Comparison of ENCODE assay signal across 23 mouse cellular contexts in genomic region chr4:44623435-44623727, GRCm38 (mm10).
DNase-seq lines count a peak whose midpoint lies in the region; ATAC-seq and TF ChIP-seq lines count a peak whose summit lies in the region.
"Had no signal": no experiment of that assay in that cellular context is flagged by ENCODE, and none has a peak within 500 bp of the region (broad histone marks: within the 10 kb centered on the region; RNA-seq: fewer than 3 reads in every experiment).

No protein-coding gene starts in this region.

- peak overlapping the region; percentile 50 for H3K27ac ChIP-seq in hindbrain, embryonic 12.5 days
- H3K27ac ChIP-seq in hindbrain, postnatal 0 days = no peak overlapping the region
- H3K27ac ChIP-seq in hindbrain, embryonic 13.5 days = peak overlapping the region; percentile 77
- H3K27ac ChIP-seq in neural tube, embryonic 12.5 days = no peak overlapping the region
- H3K27ac ChIP-seq: forebrain, embryonic 10.5 days; forebrain, embryonic 13.5 days; heart, adult 2 months; heart, embryonic 10.5 days; heart, embryonic 13.5 days had no signal

- no peak for DNase-seq in hindbrain, postnatal 0 days (ENCODE audit: low spot score)
- no peak for DNase-seq in spleen, adult 18-20 months
- no peak for DNase-seq in cerebellum, postnatal 14 days
- DNase-seq in layer of hippocampus, adult 18-20 months (ENCODE audit: low spot score in 2 of 2) = no peak
- DNase-seq: adrenal gland, adult 2 months; adrenal gland, postnatal 14 days; B cell, adult 2 months; cerebellum, adult 11 months; cerebellum, adult 2 months; cerebellum, adult 9-11 months; gastrocnemius, postnatal 10 days; gastrocnemius, postnatal 36 days; heart, adult 2 months; heart, postnatal 14 days; heart, postnatal 4 days had no signal

- H3K4me3 ChIP-seq in hindbrain, embryonic 12.5 days = no peak overlapping the region
- no peak overlapping the region for H3K4me3 ChIP-seq in hindbrain, postnatal 0 days (ENCODE audit: low read length)
- H3K4me3 ChIP-seq in hindbrain, embryonic 13.5 days = no peak overlapping the region
- H3K4me3 ChIP-seq in neural tube, embryonic 12.5 days = no peak overlapping the region
- H3K4me3 ChIP-seq: forebrain, embryonic 10.5 days; forebrain, embryonic 13.5 days; heart, adult 2 months; heart, embryonic 10.5 days; heart, embryonic 13.5 days had no signal

- ATAC-seq in hindbrain, embryonic 12.5 days (ENCODE audit: low FRiP score) = peak; percentile 36
- no peak for ATAC-seq in hindbrain, postnatal 0 days
- ATAC-seq in hindbrain, embryonic 13.5 days (ENCODE audit: low FRiP score) = 0 out of 2 replicates have a peak, but pooled peaks have one; percentile 13
- ATAC-seq in neural tube, embryonic 12.5 days (ENCODE audit: low FRiP score, low read depth) = peak; percentile 62; the same call in 1 of the 2 replicates
- ATAC-seq: forebrain, embryonic 13.5 days; forebrain, embryonic 16.5 days had no signal

- 62% methylated on average over 5 of the region's 5 CpGs for WGBS in hindbrain, embryonic 12.5 days
- WGBS in hindbrain, postnatal 0 days = 63% methylated on average over 5 of the region's 5 CpGs
- WGBS in hindbrain, embryonic 13.5 days = 56% methylated on average over 5 of the region's 5 CpGs
- 53% methylated on average over 5 of the region's 5 CpGs for WGBS in neural tube, embryonic 12.5 days

- H3K36me3 ChIP-seq in hindbrain, embryonic 12.5 days = no peaks in the 10 kb centered on the region
- no peaks in the 10 kb centered on the region for H3K36me3 ChIP-seq in hindbrain, postnatal 0 days (ENCODE audit: insufficient read depth, low read length)
- no peaks in the 10 kb centered on the region for H3K36me3 ChIP-seq in hindbrain, embryonic 13.5 days
- H3K36me3 ChIP-seq in neural tube, embryonic 12.5 days = no peaks in the 10 kb centered on the region
- H3K36me3 ChIP-seq: forebrain, embryonic 10.5 days; heart, embryonic 10.5 days; heart, embryonic 13.5 days had no signal

- H3K4me1 ChIP-seq in hindbrain, embryonic 12.5 days = peaks cover 11% of the 10 kb centered on the region; the same call in 1 of the 2 replicates
- H3K4me1 ChIP-seq in hindbrain, postnatal 0 days (ENCODE audit: insufficient read depth, low read length) = no peaks in the 10 kb centered on the region
- H3K4me1 ChIP-seq in hindbrain, embryonic 13.5 days (replicated peaks) = peaks cover 26% of the 10 kb centered on the region
- H3K4me1 ChIP-seq in neural tube, embryonic 12.5 days = peaks cover 15% of the 10 kb centered on the region
- H3K4me1 ChIP-seq: forebrain, embryonic 10.5 days; forebrain, embryonic 13.5 days; heart, embryonic 10.5 days; heart, embryonic 13.5 days had no signal

- no peak overlapping the region for H3K9ac ChIP-seq in hindbrain, embryonic 12.5 days
- H3K9ac ChIP-seq in hindbrain, postnatal 0 days (replicated peaks; ENCODE audit: low read length) = no peak overlapping the region
- H3K9ac ChIP-seq in hindbrain, embryonic 13.5 days = no peak overlapping the region
- H3K9ac ChIP-seq in neural tube, embryonic 12.5 days = no peak overlapping the region
- H3K9ac ChIP-seq: forebrain, embryonic 13.5 days; heart, embryonic 13.5 days had no signal

- TF ChIP-seq CTCF in hindbrain, postnatal 0 days (IDR thresholded peaks at IDR 0.05; ENCODE audit: low read depth) = no peak

- H3K9me3 ChIP-seq in hindbrain, embryonic 12.5 days (replicated peaks) = no peaks in the 10 kb centered on the region
- H3K9me3 ChIP-seq in hindbrain, postnatal 0 days (ENCODE audit: low read length) = no peaks in the 10 kb centered on the region
- no peaks in the 10 kb centered on the region for H3K9me3 ChIP-seq in hindbrain, embryonic 13.5 days
- no peaks in the 10 kb centered on the region for H3K9me3 ChIP-seq in neural tube, embryonic 12.5 days
- H3K9me3 ChIP-seq: forebrain, embryonic 10.5 days; forebrain, embryonic 13.5 days; heart, embryonic 10.5 days; heart, embryonic 13.5 days had no signal

- H3K27me3 ChIP-seq in hindbrain, embryonic 12.5 days = no peaks in the 10 kb centered on the region
- no peaks in the 10 kb centered on the region for H3K27me3 ChIP-seq in hindbrain, postnatal 0 days (ENCODE audit: insufficient read depth, low read length)
- H3K27me3 ChIP-seq in hindbrain, embryonic 13.5 days = no peaks in the 10 kb centered on the region
- H3K27me3 ChIP-seq in neural tube, embryonic 12.5 days (replicated peaks) = no peaks in the 10 kb centered on the region
- H3K27me3 ChIP-seq: forebrain, embryonic 13.5 days had no signal

- H3K4me2 ChIP-seq in hindbrain, embryonic 12.5 days (replicated peaks) = no peak overlapping the region
- no peak overlapping the region for H3K4me2 ChIP-seq in hindbrain, postnatal 0 days (ENCODE audit: low read depth, low read length)
- no peak overlapping the region for H3K4me2 ChIP-seq in hindbrain, embryonic 13.5 days
- H3K4me2 ChIP-seq in neural tube, embryonic 12.5 days (replicated peaks) = no peak overlapping the region
- H3K4me2 ChIP-seq: forebrain, embryonic 13.5 days; heart, embryonic 13.5 days had no signal

Comparison
In these comparisons a context has a peak if more than half of its experiments do, and no peak if none do; other contexts are left out.
1. H3K27ac ChIP-seq: peak in hindbrain, embryonic 12.5 days (single experiment) and hindbrain, embryonic 13.5 days (single experiment); none in hindbrain, postnatal 0 days (single experiment) and neural tube, embryonic 12.5 days (single experiment).